Mouse (Mus musculus) macrophage (primary cell): ENCODE data around the gene Gpr183. TPM values are rescaled to one million over a fixed set of nuclear protein-coding genes. Genes with fewer than 3 reads are reported as not detected.

Source experiments
- H3K27ac ChIP-seq: fragments of 350-480 bp; formaldehyde crosslinking; 2 replicates; pipeline ENCODE4 v1.9.0; 2021
- H3K36me3 ChIP-seq: fragments of 350-480 bp; formaldehyde crosslinking; 2 replicates; pipeline ENCODE4 v1.9.0; 2021; ENCODE audit errors: inconsistent target
- H3K4me3 ChIP-seq: fragments of 350-480 bp; formaldehyde crosslinking; 2 replicates; pipeline ENCODE4 v1.9.0; 2021; ENCODE audit errors: inconsistent target
- H3K79me2 ChIP-seq: fragments of 350-480 bp; formaldehyde crosslinking; 2 replicates; pipeline ENCODE4 v1.9.0; 2021; ENCODE audit errors: inconsistent target
- WGBS: methylation state at CpG from one replicate; pipeline ENCODE4 v1.1.7; 2026; ENCODE audit warnings: inconsistent platforms; ENCODE audit not compliant: missing documents; 5-methylcytosine and 5-hydroxymethylcytosine counted together
- polyA plus RNA-seq: library from polyadenylated mRNA; stranded (reverse); fragments of 250-400 nt; gene quantifications from 3 replicates; pipeline ENCODE4 v1.2.4, GENCODE M21; 2018; ENCODE audit warnings: inconsistent platforms

The Gpr183 gene
- polyA plus RNA-seq, 1 experiment from 2014 or later: 8.0 TPM

- H3K36me3 ChIP-seq: no peaks in the 10 kb centered on the region
- no peak overlapping the region for H3K4me3 ChIP-seq
- H3K79me2 ChIP-seq: peaks cover 20% of the 10 kb centered on the region; the same call in 1 of the 2 replicates
- WGBS: 84% methylated on average over 6 of the region's 6 CpGs
- no peak overlapping the region for H3K27ac ChIP-seq
Observed at GRCm38 (mm10) chr14:121926901-121927300, 38.1 kb downstream of the Gpr183 start.

DNA sequence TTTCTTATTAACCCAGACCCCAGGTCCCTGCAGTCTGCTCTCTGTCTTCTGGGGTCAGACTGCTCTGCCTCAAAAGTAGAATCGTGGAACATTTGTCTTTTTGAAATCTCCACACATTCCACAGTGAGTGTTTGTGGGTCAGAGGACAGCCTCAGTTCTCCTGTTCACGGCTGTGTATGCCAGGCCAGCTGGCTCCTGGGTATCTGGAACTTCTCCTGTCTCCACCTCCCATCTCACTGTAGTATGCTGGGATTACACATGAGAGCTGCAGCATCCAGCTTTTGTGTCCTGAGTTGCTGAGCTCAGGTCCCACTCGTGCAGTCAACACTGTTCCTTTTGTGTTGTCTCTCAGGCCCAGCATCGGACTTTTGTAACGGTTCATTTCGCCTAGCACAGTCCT, 40.1 kb downstream of the Gpr183 start:
- H3K4me3 ChIP-seq: no peak overlapping the region
- no peak overlapping the region for H3K27ac ChIP-seq
- no peaks in the 10 kb centered on the region for H3K36me3 ChIP-seq
- H3K79me2 ChIP-seq: no peaks in the 10 kb centered on the region
- 97% methylated on average over 6 of the region's 6 CpGs for WGBS

DNA sequence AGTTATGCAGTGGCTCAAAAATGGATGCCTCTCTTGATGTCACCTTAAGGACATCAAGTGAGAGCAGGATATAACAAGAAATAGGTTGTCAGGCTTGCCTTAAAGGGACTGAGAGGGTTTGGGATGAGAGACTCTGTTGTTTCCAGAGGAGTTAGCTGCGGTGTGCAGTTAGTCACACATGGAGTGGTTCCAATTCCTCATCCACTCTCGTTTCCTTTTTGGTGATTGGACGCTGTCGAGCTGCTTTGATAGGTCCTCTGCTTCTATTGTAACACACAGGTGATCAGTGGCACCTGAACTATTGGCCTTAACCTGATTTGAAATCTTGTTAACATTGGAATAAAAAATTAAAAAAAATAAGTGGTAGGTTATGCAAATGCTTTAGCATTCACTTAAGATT, 42.3 kb downstream of the Gpr183 start:
- WGBS: 49% methylated on average over 4 of the region's 4 CpGs
- Histone ChIP-seq H3K4me3 (no peak overlapping the region), H3K79me2 (no peaks in the 10 kb centered on the region), H3K27ac (no peak overlapping the region), H3K36me3 (no peaks in the 10 kb centered on the region)

- Histone ChIP-seq H3K4me3 (no peak overlapping the region), H3K79me2 (no peaks in the 10 kb centered on the region), H3K36me3 (no peaks in the 10 kb centered on the region), H3K27ac (no peak overlapping the region)
- 94% methylated on average over 4 of the region's 4 CpGs for WGBS
Observed at GRCm38 (mm10) chr14:121922016-121922415, 43.0 kb downstream of the Gpr183 start.

DNA sequence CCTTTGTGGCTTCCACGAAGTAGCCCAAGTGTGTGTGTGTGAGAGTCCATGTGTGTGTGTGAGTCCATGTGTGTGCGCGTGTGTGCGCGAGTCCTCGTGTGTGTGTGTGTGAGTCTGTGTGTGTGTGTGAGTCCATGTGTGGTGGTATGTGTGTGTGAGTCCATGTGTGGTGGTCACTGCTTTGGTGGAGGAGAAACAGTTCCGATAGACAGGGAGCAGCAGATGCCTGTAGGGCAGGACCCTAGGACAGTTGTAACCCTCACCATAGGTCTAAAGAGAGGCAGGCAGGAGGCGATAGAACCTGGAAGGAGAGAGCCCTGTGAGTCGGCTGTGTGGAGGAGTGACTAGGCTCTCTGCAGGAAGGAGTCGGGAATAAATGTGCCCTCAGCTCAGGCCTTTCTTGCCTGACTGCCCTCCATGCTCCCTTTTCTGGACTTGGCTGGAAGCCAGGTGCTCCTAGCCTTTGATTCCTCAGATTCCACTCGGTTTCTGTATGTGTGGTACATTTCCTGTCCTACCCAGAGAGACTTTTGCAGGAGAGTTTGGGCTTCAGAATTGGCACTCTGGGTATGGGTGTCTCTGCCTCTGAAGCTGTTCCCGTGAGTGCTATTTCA, 44.4 kb downstream of the Gpr183 start:
- WGBS: 94% methylated on average over 12 of the region's 12 CpGs
- no peaks in the 10 kb centered on the region for H3K79me2 ChIP-seq
- H3K36me3 ChIP-seq: no peaks in the 10 kb centered on the region
- no peak overlapping the region for H3K4me3 ChIP-seq
- H3K27ac ChIP-seq: no peak overlapping the region

DNA sequence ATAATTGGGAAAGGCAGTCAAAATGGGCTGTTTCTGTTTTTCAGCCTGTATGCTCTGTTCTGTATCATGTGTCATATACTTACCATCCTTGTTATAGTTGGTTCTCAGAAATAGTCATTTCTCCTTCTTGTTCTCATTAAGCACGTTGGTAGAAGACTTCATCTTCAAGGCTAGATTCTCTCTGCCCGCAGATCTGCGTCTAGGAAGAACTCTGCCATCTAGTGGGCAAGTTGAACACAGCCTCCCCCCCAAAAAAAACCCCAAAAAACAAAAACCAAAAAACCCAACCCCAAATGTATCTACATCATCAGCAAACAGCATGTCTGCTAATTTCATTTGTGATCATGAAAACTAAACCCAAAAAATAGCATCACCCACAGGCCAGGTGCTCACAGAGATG, 45.2 kb downstream of the Gpr183 start:
- H3K4me3 ChIP-seq: no peak overlapping the region
- H3K36me3 ChIP-seq: no peaks in the 10 kb centered on the region
- 3% methylated on average over 3 of the region's 3 CpGs for WGBS
- H3K79me2 ChIP-seq: no peaks in the 10 kb centered on the region
- no peak overlapping the region for H3K27ac ChIP-seq

- WGBS: 94% methylated on average over 3 of the region's 3 CpGs
- Histone ChIP-seq H3K27ac (no peak overlapping the region), H3K36me3 (no peaks in the 10 kb centered on the region), H3K4me3 (no peak overlapping the region), H3K79me2 (no peaks in the 10 kb centered on the region)
Observed at GRCm38 (mm10) chr14:121918266-121918665, 46.7 kb downstream of the Gpr183 start.

- no peaks in the 10 kb centered on the region for H3K79me2 ChIP-seq
- H3K27ac ChIP-seq: 0 out of 2 replicates have a peak overlapping the region, but pooled peaks have one; percentile 18
- no peak overlapping the region for H3K4me3 ChIP-seq
- 43% methylated on average over 6 of the region's 6 CpGs for WGBS
- peaks cover 10% of the 10 kb centered on the region; the same call in 1 of the 2 replicates for H3K36me3 ChIP-seq
Observed at GRCm38 (mm10) chr14:121916311-121917094, 48.5 kb downstream of the Gpr183 start.

DNA sequence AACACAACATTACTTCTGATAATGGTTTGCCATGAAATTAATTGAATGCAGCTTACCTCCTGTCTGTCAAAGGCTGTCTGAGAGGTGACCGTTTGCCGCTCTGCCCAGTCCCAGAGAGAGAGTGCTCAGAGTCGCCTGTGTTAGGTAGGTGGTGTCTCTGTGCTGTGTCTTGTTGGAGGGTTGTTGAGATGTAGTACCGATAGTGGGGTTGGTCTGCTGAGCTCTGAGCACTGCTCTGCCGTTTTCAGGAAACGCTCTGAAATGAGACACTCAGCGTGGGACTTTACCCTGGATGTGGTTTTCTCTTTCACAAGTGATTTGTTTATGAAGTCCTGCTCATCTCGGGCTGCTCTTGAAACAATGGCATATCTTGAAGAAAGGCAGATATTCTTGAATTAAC, 49.4 kb downstream of the Gpr183 start, which contains the start of gene Gpr18:
Gene Gpr18, minus strand, starts transcription at position 161 of the 400 bp plus-strand sequence.
- 17% methylated on average over 8 of the region's 8 CpGs for WGBS
- H3K79me2 ChIP-seq: no peaks in the 10 kb centered on the region
- peaks cover 10% of the 10 kb centered on the region; the same call in 1 of the 2 replicates for H3K36me3 ChIP-seq
- H3K4me3 ChIP-seq: no peak within 1 kb of the TSS
- peak within 1 kb of the TSS; percentile 18; the same call in 1 of the 2 replicates for H3K27ac ChIP-seq

GRCm38 (mm10) chr14:121915143-121915542, 49.9 kb downstream of the Gpr183 start:
- Histone ChIP-seq H3K27ac (no peak overlapping the region), H3K79me2 (no peaks in the 10 kb centered on the region), H3K4me3 (no peak overlapping the region), H3K36me3 (peaks cover 10% of the 10 kb centered on the region; the same call in 1 of the 2 replicates)
- 74% methylated on average over 5 of the region's 5 CpGs for WGBS

- peaks cover 10% of the 10 kb centered on the region; the same call in 1 of the 2 replicates for H3K36me3 ChIP-seq
- no peak overlapping the region for H3K27ac ChIP-seq
- no peak overlapping the region for H3K4me3 ChIP-seq
- no peaks in the 10 kb centered on the region for H3K79me2 ChIP-seq
- 89% methylated on average over 7 of the region's 7 CpGs for WGBS
Observed at GRCm38 (mm10) chr14:121912501-121912900, 52.5 kb downstream of the Gpr183 start.

- Histone ChIP-seq H3K79me2 (peaks cover 11% of the 10 kb centered on the region; the same call in 1 of the 2 replicates), H3K27ac (no peak overlapping the region), H3K36me3 (peaks cover 10% of the 10 kb centered on the region; the same call in 1 of the 2 replicates), H3K4me3 (no peak overlapping the region)
- 89% methylated on average over 6 of the region's 6 CpGs for WGBS
Observed at GRCm38 (mm10) chr14:121909868-121910267, 55.1 kb downstream of the Gpr183 start.

GRCm38 (mm10) chr14:121906992-121907681, 57.9 kb downstream of the Gpr183 start:
- Histone ChIP-seq H3K36me3 (peaks cover 7% of the 10 kb centered on the region; the same call in 1 of the 2 replicates), H3K79me2 (peaks cover 26% of the 10 kb centered on the region; the same call in 1 of the 2 replicates), H3K4me3 (no peak overlapping the region), H3K27ac (peak overlapping the region; percentile 70)
- WGBS: 51% methylated on average over 11 of the region's 11 CpGs

DNA sequence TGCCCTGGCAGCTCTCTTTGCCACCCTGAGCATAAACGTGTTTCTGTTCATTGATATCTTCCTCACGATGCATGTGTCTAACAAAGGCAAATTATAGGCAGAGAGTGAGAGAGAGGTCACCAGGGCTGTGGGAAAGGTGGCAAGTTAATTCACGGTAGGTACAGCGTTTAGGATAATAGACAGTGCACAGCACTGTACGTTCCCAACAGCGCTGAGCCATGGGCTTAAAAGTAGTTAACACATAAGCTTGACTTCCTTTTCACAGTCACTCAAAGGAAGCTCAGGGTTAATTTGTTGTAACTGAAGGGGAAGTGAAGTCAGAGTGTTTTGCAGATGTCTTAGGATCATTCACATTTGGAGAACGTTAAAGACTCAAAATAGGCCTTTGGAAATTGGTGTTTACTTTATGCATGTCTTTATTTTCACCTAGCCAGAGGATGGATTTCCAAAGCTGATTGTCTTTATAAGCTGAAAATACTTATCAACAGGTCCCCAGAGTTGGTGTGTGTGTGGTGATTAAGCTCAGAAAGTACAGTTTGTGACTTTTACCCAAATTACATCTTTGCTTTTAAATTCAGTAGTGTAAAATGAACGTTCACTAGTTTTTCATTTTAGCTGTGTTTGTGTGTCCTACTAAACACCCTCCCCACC, 58.5 kb downstream of the Gpr183 start:
- H3K27ac ChIP-seq: peak overlapping the region; percentile 70
- 0 out of 2 replicates have a peak, but pooled peaks cover under 1% of the 10 kb centered on the region for H3K36me3 ChIP-seq
- WGBS: 15% methylated on average over 8 of the region's 8 CpGs
- H3K4me3 ChIP-seq: no peak overlapping the region
- H3K79me2 ChIP-seq: peaks cover 33% of the 10 kb centered on the region; the same call in 1 of the 2 replicates
